Mouse (Mus musculus): ENCODE data around the gene Fam205a2. TPM values are rescaled to one million over a fixed set of nuclear protein-coding genes. Genes with fewer than 3 reads are reported as not detected.
"Not testable (repeated sequence)": the region's sequence is repeated elsewhere in the genome, so short reads cannot be mapped to it uniquely, and the experiment has no call there.

The Fam205a2 gene
- total RNA-seq (2021): under 1 TPM in 1 of 2 experiments, not detected in 1; 0.76 TPM
- long read RNA-seq, experiment 1: 0 reads
- long read RNA-seq, experiment 2, partial matches to known transcripts: 0 of 2 reads
- long read RNA-seq, experiment 2, other reads (novel, unspliced or antisense): 2 of 2 reads

GRCm38 (mm10) chr4:42528075-42528474 is at the start of gene Fam205a2:
Fam205a2 (minus strand) TSS chr4:42528175.
- DNase-seq (ENCODE audit: low spot score in 2 of 2): not testable (repeated sequence)

Other genes with a start within 250 kb of the Fam205a2 start
- gene Gm21953, start 233.9 kb downstream of the Fam205a2 start, total RNA-seq (2021): not detected
- gene Fam205a3, start 209.8 kb downstream of the Fam205a2 start, total RNA-seq (2021): under 1 TPM in 1 of 2 experiments, not detected in 1; 0.76 TPM
- not detected for gene Gm21586, start 88.8 kb downstream of the Fam205a2 start, total RNA-seq (2021)
- gene Gm2163, start 61.4 kb downstream of the Fam205a2 start, total RNA-seq (2021): 1 to 10 TPM; 1.8 to 1.9 TPM
- gene Gm10591, start 84.0 kb upstream of the Fam205a2 start, total RNA-seq (2021): not detected
- gene Gm2564, start 101.5 kb upstream of the Fam205a2 start, total RNA-seq (2021): 10 to 100 TPM; 13.4 to 15.2 TPM
- gene Ccl27b, start 127.1 kb upstream of the Fam205a2 start, total RNA-seq (2021): 1 to 10 TPM in 1 of 2 experiments, not detected in 1; 3.8 TPM
- gene Il11ra2, start 133.7 kb upstream of the Fam205a2 start, total RNA-seq (2021): under 1 TPM in 1 of 2 experiments, not detected in 1; 0.32 TPM
- gene 4930578G10Rik, start 207.4 kb upstream of the Fam205a2 start, total RNA-seq (2021): 1 to 10 TPM; 1.4 to 2.2 TPM
- gene Ccl19, start 228.4 kb upstream of the Fam205a2 start, total RNA-seq (2021): under 1 TPM in 1 of 2 experiments, not detected in 1; 0.60 TPM
- not detected for gene Ccl21a, start 245.8 kb upstream of the Fam205a2 start, total RNA-seq (2021)